Mouse (Mus musculus): Measurements from ENCODE around the gene 1700011M02Rik. TPM values are rescaled to one million over a fixed set of nuclear protein-coding genes. Genes with fewer than 3 reads are reported as not detected.
"Not testable (repeated sequence)": the region's sequence is repeated elsewhere in the genome, so short reads cannot be mapped to it uniquely, and the experiment has no call there.

1700011M02Rik gene
- total RNA-seq (2021) = not detected
- long read RNA-seq, experiment 1 = 0 reads
- long read RNA-seq, experiment 2 = 0 reads

DNA sequence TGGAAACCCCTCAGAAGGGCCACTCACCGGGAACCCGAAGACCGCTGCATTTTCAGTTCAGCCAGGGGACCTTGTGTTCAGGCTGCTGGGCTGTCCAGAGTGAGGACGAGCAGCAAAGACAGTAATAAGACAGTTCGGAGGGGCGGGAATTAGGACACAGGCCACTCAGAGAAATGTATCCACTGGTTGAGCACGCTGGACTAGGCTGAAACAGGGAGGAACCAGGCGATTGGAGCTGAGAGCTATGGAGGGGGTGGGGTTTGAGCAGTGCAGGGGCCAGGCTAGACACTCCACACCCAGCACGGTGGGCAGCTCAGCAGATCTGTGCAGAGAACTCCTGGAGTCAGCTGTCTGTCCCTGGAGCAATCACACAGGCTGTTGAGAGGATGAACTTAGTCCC is at the start of gene 1700011M02Rik, which contains the start of gene Dmrtc1a:
Gene 1700011M02Rik (plus strand): TSS at position 319 of the 400 bp plus-strand sequence.
Gene Dmrtc1a (minus strand): TSS at position 101 of the 400 bp plus-strand sequence.
- not testable (repeated sequence) for DNase-seq (ENCODE audit: low spot score)

DNA sequence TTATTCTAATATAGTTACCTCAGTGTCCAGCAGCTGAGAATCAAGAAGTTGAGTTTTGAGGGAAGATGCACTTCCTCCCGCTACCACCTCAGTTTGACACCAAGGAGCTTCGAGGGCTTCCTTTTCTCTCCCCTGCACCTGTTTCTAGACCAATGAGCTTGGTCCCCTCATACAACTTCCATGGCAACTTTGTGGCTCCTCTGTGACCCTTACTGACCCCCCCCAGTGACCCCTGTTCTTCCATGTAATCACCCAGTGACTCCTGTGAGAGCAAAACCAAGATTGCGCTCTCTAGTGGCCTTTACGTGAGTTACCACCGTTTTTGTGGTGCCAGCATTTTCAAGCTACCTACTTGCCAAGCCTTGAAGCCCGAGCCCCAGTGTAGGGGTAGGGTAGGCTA is 40.8 kb upstream of the 1700011M02Rik start, which contains the start of gene 1700031F05Rik:
Gene 1700031F05Rik (minus strand): TSS at position 101 of the 400 bp plus-strand sequence.
- no peak for DNase-seq (ENCODE audit: low spot score)

DNA sequence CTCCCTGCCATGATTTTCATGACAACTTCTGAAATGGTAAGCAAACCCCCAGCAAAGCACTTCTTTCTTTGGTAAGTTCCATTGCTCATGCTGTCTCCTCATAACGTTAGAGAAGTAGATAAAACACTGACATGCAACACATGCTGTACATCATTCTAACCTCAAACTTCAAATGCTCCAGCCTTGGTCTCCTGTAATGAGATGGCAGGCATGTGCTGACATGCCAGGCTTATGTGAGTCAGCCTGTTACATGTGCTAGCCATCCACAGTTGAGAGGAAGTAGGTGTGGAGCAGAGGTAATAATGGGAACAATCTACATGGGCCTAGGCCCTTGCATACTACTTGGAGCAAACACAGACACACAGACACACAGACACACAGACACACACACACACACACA is 6.1 kb downstream of the 1700011M02Rik start:
- not testable (repeated sequence) for DNase-seq (ENCODE audit: low spot score)

DNA sequence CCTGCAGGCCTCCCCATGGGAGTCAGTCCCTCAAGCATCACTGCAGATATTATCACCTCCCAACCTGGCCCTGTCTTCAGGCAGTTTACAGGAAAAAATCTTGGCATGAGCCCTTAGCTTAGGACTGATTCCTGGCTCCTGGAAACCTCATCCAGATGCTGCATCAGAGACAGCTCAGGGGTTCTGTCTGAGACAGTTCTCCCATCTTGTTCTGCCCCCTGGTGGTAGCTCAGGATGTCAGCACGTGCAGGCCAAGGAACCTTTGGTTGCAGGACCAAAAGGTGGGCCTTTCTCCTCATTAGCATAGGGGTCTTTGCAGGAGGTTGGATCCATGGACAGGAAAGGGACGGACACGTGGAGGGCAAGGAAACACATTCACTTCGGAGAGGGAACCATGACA is 18.0 kb downstream of the 1700011M02Rik start:
- DNase-seq (ENCODE audit: low spot score) = not testable (repeated sequence)

DNA sequence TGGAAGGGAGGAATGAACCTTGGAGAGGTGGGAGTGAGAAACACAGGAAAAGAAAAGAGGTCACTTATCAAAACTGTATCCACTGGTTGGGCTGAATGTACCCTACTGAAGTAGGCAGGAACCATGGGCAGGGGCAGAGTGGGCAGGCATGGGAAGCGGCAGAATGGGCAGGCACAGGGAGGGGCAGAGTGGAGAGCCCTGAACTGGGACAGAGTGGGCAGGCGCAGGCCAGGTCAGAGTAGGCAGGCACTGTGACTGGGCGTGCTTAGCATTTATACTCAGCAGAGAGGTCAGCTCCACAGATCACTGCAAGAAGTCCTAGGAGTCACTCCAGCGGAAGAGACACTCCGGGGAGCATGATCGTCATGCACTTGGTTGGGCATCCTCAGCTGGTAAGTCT is 19.4 kb downstream of the 1700011M02Rik start, which contains the start of gene 1700018G05Rik:
Gene 1700018G05Rik (plus strand): TSS at position 301 of the 400 bp plus-strand sequence.
- DNase-seq (ENCODE audit: low spot score) = not testable (repeated sequence)

DNA sequence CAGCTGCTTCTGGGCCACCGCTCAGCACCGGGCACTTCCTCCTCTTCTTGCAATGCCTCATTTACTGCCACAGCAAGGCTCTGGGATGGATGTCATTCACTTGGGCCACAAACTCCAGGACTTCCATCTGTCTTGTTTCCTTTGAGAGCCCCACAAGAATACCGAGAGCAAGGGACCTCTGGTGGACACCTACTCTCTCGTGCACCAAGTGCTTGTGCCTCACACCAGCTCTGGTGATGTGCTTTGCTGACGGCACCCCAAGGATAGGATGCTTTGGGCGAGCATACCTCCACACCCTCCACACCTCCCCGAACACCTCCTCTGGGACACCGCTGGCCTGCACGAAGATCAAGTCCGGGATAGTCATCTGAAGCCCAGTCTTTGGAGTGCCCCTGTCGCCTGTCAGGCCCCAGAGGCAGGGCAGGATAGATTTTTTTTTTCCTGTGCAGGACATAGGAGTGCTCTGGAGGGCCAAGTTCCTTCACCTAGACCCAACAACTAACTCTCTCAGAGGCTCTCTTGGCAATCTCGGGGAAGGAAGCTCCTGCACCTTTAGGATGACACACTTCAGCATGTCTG is 24.4 kb downstream of the 1700011M02Rik start:
- DNase-seq (ENCODE audit: low spot score) = no peak

DNA sequence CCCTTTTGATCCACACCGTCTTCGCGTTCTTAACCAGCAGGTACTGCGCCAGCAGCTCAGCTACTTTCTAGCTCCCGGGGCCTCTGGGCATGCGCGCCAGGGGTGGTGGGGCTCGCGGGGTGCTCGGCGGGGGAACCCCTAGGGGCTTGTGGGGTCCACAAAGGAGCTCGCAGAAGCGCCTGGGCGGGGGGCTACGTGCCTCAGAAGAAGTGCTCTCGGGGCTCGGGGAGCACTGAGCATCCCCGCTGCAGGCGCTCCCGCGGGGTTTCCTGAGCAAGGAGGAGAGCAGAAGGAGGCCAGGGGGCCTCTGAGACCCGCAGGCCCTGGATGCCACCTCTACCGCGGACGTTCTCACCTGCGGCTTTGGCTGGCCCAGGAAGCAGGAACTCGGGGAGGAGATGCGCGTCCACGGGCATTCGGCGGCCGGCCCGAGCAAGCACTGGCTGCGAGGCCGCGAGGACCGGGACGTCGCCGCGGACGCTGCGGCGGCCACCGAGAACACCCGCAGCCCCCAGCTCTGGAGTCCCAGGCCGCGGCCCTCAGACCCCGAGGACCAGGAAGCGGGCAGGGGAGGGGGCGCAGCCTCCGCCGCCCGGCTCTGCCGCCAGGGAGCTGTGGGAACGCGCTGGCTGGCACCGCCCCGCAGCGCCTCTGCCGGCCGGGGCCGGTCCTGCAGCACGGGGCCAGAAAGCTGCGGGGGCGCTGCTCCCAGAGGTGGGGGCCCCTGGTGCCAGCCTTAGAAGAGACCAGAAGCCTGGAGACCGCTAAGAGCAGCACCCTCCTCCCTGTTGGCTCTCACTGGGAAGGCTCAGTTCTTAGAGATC is 25.1 kb downstream of the 1700011M02Rik start:
- no peak for DNase-seq (ENCODE audit: low spot score)

DNA sequence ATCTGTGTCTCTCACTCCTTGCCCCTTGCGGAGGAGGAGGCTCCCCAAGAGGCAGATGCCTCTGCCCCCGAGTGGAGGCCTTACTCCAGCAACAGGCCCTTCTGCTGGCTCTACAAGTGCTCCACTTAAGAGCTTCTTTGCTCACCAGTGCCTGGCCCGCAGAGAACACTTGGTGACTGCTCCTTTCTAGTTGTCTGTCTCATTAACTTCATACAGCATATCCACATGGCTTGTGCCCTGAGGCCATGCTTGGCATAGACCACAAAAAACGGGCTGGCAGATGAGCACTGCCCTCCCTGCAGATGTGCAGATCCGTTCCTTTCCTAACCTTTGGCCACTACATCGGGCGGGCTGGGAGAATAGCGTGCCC is 25.7 kb downstream of the 1700011M02Rik start:
- no peak for DNase-seq (ENCODE audit: low spot score)

DNA sequence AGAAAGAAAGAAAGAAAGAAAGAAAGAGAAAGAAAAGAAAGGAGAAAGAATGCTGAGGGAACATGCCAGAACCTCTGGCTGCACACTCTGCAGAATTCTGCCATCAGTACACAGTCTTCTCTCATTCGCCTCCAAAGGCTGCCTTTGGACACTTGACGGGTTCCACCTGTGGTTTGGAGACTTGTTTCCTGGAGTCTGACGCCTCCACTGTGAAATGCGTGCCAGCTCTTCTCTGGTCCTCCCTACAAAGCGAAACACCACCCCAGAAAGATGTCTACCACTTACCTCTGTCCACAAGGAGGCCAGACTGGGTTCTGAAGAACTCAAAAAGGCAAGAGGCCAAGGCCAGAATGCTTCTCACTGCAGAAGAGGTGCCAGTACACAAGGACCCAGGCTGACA is 28.0 kb downstream of the 1700011M02Rik start:
- DNase-seq (ENCODE audit: low spot score) = no peak

DNA sequence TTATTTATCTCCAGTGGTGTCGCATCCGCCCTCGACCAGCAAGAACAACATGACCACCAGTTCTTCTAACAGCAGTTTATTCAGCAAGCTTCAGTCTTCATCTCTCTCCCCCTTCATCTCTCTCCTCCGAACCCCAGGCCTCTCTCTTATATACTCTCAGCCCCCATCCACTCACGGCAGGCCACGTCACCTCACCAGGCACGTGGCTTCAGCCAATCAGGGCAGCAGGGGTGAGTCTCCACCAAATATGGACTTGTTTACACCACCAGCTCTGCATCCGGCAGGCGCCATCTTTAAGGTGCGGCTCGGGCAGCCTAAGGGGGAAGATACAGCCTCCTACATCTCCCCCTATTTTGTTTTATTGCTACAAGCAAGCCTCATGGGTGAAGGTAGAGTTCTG is 41.4 kb downstream of the 1700011M02Rik start:
- not testable (repeated sequence) for DNase-seq (ENCODE audit: low spot score)

DNA sequence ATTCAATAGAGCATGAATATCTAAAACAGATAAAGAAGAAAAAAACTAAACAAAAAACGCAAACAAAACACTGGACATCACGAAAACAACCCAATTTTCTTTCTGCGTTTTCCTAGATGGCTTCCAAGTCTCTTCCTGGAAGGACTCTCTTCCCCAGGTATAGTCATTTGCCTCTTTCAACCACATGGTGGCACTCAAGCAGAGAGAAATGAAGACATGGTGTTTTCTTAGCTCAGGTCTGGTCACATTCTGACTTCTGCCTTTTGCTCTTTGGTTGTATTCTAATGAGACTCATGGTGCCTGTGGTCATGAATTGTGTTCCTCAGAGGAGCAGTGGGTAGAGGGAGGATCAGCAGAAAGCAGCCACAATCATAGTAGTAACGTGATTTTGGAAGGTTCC is 50.2 kb downstream of the 1700011M02Rik start:
- peak; percentile 2 for DNase-seq (ENCODE audit: low spot score)

Other genes starting within 250 kb of the 1700011M02Rik start
- not detected for gene Gm3880, start 221.9 kb upstream of the 1700011M02Rik start, total RNA-seq (2021)
- not detected for gene Gm9112, start 201.3 kb upstream of the 1700011M02Rik start, total RNA-seq (2021)
- not detected for gene Dmrtc1b, start 201.0 kb upstream of the 1700011M02Rik start, total RNA-seq (2021)
- gene Dmrtc1c1, start 105.9 kb upstream of the 1700011M02Rik start, total RNA-seq (2021) = not detected
- gene Dmrtc1c2, start 54.3 kb upstream of the 1700011M02Rik start, total RNA-seq (2021) = not detected
- not detected for gene 1700031F05Rik, start 40.9 kb upstream of the 1700011M02Rik start, total RNA-seq (2021)
- gene Dmrtc1a, start 218 bp upstream of the 1700011M02Rik start, total RNA-seq (2021) = not detected
- gene 1700018G05Rik, start 19.5 kb downstream of the 1700011M02Rik start, total RNA-seq (2021) = not detected

Measured in gastrocnemius, adult 18-20 months (tissue).